Mouse (Mus musculus): ENCODE measurements around the gene Lhfpl2.

DNA sequence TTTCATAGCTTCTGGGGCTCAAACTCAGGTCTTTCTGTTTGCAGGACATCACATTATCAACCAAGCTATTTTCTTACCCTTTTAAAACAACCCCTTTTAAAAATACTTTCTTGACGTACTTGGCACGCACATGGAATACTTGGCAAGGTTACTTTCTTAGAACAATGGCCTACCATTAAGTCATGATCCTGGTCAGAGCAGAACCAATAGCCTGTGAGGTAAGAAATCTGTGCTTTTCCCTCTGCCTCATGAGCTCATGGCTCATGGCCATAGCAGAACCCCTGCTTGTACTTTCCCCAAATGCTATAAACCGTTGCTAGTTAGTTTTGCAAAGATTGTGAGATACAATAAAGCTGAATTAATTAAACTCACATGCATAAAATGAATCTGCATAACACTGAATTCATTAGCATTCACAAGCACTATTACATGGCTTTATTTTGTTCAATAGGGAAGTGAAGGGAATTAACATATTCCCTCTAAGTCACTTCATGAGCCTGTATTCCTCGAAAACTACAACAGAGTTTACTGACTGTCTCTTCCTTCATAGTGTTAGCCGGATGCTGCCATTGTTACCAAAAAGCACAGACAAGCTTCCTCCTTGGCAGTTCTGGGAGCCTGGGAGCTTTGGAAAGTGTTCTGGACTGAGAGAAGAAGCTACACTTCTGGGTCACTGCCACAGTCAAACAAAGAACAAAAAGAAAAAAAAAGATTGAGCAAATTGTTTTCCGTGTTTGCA, 20.1 kb upstream of the Lhfpl2 start:
- TF ChIP-seq CTCF (IDR thresholded peaks at IDR 0.05; ENCODE audit: borderline replicate concordance, insufficient read depth, low read depth, low read length) (no peak), POLR2A (IDR thresholded peaks at IDR 0.05; ENCODE audit: borderline replicate concordance, insufficient read depth, low read length) (no peak)
